Mouse (Mus musculus): ENCODE data around the gene Rnf141. TPM values are rescaled to one million over a fixed set of nuclear protein-coding genes. Genes with fewer than 3 reads are reported as not detected.
A peak's percentile ranks its signal among the peaks of the same experiment; 100 is the strongest.

Gene Rnf141
- polyA plus RNA-seq, 1 experiment from 2014 or later, result 27.0 TPM

DNA sequence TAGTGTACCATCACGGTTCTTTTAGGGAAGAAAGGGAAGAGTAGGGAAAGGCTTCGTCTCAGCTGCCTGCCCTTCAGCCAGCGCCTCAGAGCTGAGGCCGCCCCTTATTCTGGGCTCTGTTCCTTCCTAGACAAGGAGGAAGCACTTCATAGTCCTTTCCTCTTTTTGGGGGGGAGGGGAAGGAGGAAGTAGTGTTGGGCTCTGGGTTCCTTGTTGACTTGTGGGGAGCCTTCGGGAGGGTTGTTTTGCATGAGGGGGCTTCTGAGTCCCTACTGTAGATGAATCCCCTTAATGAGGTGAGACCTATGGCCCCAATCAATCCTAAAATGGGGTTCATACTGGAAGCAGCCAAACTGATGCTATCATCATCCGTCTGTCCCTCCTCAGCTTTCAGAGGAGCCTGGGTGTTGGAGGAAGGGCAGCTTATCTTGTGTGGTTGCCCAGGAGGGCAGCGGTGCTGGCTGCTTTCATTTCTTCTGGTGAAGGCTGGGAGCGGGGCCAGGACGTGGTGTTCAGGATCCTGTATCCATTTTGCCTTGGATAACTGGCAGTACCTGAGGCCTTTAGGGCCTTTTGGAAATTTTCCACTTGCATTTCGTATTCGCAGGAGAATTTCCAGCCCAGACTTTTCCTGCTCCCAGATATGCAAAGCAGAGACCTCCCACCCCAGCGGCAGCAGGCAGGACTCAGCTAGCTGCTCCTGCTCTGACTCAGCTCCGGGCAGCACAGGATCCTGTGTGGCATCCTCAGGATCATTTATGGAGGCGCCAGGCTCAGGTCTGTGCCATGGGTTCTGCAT, 70.9 kb downstream of the Rnf141 start:
- Histone ChIP-seq H3K9ac (replicated peaks) (no peak overlapping the region), H3K27ac (replicated peaks) (no peak overlapping the region), H3K4me2 (replicated peaks) (no peak overlapping the region), H3K27me3 (peaks cover 34% of the 10 kb centered on the region), H3K4me3 (no peak overlapping the region), H3K36me3 (no peaks in the 10 kb centered on the region), H3K9me3 (no peaks in the 10 kb centered on the region), H3K4me1 (peaks cover 15% of the 10 kb centered on the region)
- WGBS, result 54% methylated on average over 14 of the region's 14 CpGs
- no peak for ATAC-seq (ENCODE audit: low FRiP score, low read depth)

DNA sequence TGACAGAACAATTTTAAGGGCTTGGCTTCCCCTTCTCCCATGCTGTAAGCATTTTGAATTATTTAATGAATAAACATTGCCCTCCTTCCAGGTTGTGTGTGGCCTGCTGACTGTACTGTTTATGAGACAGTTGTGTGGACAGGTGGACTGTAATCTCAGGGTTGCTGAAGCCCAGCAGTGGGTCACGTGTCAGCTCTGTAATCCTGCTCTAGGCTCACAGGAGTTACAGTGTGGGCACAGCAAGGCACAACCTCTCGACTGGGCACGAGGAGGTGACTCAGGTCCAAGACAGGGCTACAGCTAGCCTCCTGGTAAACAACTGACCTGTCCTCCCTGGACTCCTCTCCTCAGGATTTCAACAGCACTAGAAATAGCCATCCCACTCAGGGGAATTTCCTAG, 71.9 kb downstream of the Rnf141 start:
- H3K27me3 ChIP-seq, result peaks cover 44% of the 10 kb centered on the region
- H3K4me3 ChIP-seq, result no peak overlapping the region
- ATAC-seq (ENCODE audit: low FRiP score, low read depth), result no peak
- no peak overlapping the region for H3K4me2 ChIP-seq (replicated peaks)
- WGBS, result 81% methylated on average over 3 of the region's 3 CpGs
- no peaks in the 10 kb centered on the region for H3K36me3 ChIP-seq
- H3K4me1 ChIP-seq, result peaks cover 20% of the 10 kb centered on the region
- no peak overlapping the region for H3K9ac ChIP-seq (replicated peaks)
- H3K9me3 ChIP-seq, result no peaks in the 10 kb centered on the region
- no peak overlapping the region for H3K27ac ChIP-seq (replicated peaks)

- 94% methylated on average over 4 of the region's 4 CpGs for WGBS
- H3K9me3 ChIP-seq, result no peaks in the 10 kb centered on the region
Measured at GRCm38 (mm10) chr7:110770949-110771348, 73.3 kb downstream of the Rnf141 start.

DNA sequence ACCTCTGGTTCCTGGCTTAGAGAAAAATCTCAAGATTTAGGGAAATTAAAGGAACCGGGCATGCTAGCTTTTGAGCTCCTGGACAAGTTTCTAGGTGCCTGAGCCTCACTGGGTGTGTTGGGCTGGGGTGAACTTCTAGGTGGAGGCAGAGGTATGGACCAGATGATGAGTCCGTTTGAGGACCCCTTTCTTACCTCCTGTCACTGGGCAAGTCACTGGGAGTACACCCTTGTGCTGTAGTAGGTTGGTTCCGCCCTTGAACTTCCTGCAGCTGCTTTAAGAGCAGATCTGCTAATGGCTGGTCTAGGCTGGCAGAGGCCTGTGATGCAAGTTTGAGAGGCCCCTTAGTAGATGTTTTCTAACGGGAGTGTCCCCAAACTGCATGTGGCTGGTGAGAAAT, 75.2 kb downstream of the Rnf141 start:
- Histone ChIP-seq H3K9ac (replicated peaks) (peak overlapping the region; percentile 70; the same call in 1 of the 2 replicates), H3K27ac (replicated peaks) (no peak overlapping the region), H3K27me3 (peaks cover 44% of the 10 kb centered on the region), H3K4me3 (peak overlapping the region; percentile 59), H3K4me1 (peaks cover 20% of the 10 kb centered on the region), H3K36me3 (no peaks in the 10 kb centered on the region), H3K9me3 (no peaks in the 10 kb centered on the region), H3K4me2 (replicated peaks) (peak overlapping the region; percentile 97)
- 41% methylated on average over 4 of the region's 4 CpGs for WGBS
- ATAC-seq (ENCODE audit: low FRiP score, low read depth), result no peak

More at GRCm38 (mm10) chr7:110770949-110771348, 73.3 kb downstream of the Rnf141 start:
- H3K27ac ChIP-seq (replicated peaks), result no peak overlapping the region
- peaks cover 44% of the 10 kb centered on the region for H3K27me3 ChIP-seq
- ATAC-seq (ENCODE audit: low FRiP score, low read depth), result no peak
- no peaks in the 10 kb centered on the region for H3K36me3 ChIP-seq
- H3K4me2 ChIP-seq (replicated peaks), result no peak overlapping the region
- peaks cover 20% of the 10 kb centered on the region for H3K4me1 ChIP-seq
- H3K4me3 ChIP-seq, result no peak overlapping the region
- H3K9ac ChIP-seq (replicated peaks), result no peak overlapping the region

DNA sequence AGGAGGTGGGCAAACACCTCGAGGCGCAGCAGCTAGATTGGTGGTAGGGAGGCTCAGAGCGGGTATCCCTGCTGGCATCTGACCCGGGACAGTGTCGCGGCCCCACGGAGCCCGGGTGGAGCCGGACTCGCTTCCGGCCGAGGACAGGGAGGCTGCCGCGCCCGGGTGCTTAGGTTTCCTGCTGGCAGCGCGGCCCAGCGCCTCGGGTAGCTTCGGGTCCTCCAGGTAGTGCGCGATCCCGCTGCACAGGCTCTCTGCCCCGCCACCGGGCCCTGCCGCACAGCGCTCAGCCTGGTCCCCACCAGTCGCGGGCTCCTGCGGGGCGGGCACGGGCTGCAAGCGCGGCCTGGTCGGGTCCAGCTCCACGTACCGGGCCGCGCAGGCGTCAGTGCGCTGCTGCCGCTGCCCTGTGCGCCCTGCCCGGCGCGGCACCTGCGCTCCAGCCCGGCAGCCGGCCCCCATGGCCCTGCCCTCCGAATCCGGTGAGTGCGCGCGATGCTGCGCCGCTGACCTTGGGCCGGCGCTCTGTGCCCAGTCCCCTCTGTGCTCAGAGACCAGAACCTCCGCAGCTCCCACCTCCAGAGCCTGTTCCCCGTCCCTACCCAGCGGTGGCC, 75.7 kb downstream of the Rnf141 start:
- Histone ChIP-seq H3K4me3 (peak overlapping the region; percentile 59), H3K4me1 (peaks cover 14% of the 10 kb centered on the region), H3K4me2 (replicated peaks) (peak overlapping the region; percentile 97), H3K27ac (replicated peaks) (no peak overlapping the region), H3K36me3 (no peaks in the 10 kb centered on the region), H3K27me3 (peaks cover 44% of the 10 kb centered on the region), H3K9me3 (no peaks in the 10 kb centered on the region), H3K9ac (replicated peaks) (peak overlapping the region; percentile 70)
- WGBS, result under 1% methylated on average over 59 of the region's 61 CpGs
- ATAC-seq (ENCODE audit: low FRiP score, low read depth), result peak; percentile 60

DNA sequence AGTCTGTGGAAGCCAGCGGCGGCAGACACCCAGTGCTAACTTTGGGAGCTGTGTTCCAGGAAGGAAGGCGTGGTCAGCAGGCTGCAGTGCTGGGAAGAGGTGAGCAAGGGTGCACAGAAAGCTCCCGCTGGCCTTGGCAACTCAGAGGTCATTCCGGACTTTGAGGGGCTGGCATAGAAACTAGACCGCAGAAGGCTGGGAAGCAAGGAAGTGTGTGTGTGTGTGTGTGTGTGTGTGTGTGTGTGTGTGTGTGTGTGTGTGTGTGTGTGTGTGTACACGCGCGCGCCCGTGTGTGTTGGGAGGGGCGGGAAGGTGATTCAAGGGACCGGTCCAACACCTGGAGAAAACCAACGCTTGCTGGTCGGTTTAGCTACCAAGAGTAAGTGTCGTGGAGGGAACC, 76.3 kb downstream of the Rnf141 start, which contains the start of gene Ampd3:
Gene Ampd3, plus strand, starts transcription at position 206 of the 400 bp plus-strand sequence.
- peak within 1 kb of the TSS; percentile 97 for H3K4me2 ChIP-seq (replicated peaks)

GRCm38 (mm10) chr7:110762605-110763180, 81.6 kb downstream of the Rnf141 start:
- no peaks in the 10 kb centered on the region for H3K36me3 ChIP-seq
- H3K4me2 ChIP-seq (replicated peaks), result no peak overlapping the region
- H3K27me3 ChIP-seq, result peaks cover 3% of the 10 kb centered on the region; the same call in 1 of the 2 replicates
- H3K9ac ChIP-seq (replicated peaks), result no peak overlapping the region
- no peak overlapping the region for H3K27ac ChIP-seq (replicated peaks)
- H3K4me1 ChIP-seq, result no peaks in the 10 kb centered on the region
- no peak overlapping the region for H3K4me3 ChIP-seq
- no peak for ATAC-seq (ENCODE audit: low FRiP score, low read depth)
- H3K9me3 ChIP-seq, result no peaks in the 10 kb centered on the region
- 72% methylated on average over 5 of the region's 5 CpGs for WGBS

More for the DNA sequence above, 76.3 kb downstream of the Rnf141 start, which contains the start of gene Ampd3:
- Histone ChIP-seq H3K4me3 (peak within 1 kb of the TSS; percentile 59), H3K4me1 (peaks cover 12% of the 10 kb centered on the region), H3K27me3 (peaks cover 44% of the 10 kb centered on the region), H3K27ac (replicated peaks) (no peak within 1 kb of the TSS), H3K9ac (replicated peaks) (peak within 1 kb of the TSS; percentile 70), H3K9me3 (no peaks in the 10 kb centered on the region), H3K36me3 (no peaks in the 10 kb centered on the region)
- WGBS, result 12% methylated on average over 15 of the region's 16 CpGs
- ATAC-seq (ENCODE audit: low FRiP score, low read depth), result no peak

DNA sequence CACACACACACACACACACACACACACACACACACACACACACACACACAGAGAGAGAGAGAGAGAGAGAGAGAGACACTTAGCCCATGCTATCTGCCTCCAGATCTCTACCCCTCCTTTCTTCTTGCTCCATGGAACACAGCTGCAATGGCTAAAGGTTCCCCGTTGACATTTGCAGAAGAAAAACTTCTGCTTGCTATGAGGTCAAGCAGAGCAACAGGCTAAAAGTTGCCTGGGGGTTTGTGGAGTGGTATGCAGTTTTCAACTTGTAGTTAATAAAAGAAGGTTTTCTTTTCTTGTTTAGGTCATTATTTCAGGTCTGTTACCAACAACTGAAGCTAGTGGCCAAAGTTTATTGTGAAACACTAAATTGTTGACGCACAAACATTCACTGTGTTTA, 87.8 kb downstream of the Rnf141 start:
- no peaks in the 10 kb centered on the region for H3K4me1 ChIP-seq
- H3K27ac ChIP-seq (replicated peaks), result no peak overlapping the region
- no peak overlapping the region for H3K9ac ChIP-seq (replicated peaks)
- WGBS, result 63% methylated on average over 2 of the region's 2 CpGs
- H3K27me3 ChIP-seq, result no peaks in the 10 kb centered on the region
- H3K4me2 ChIP-seq (replicated peaks), result no peak overlapping the region
- no peaks in the 10 kb centered on the region for H3K9me3 ChIP-seq
- H3K4me3 ChIP-seq, result no peak overlapping the region
- no peak for ATAC-seq (ENCODE audit: low FRiP score, low read depth)
- H3K36me3 ChIP-seq, result no peaks in the 10 kb centered on the region

DNA sequence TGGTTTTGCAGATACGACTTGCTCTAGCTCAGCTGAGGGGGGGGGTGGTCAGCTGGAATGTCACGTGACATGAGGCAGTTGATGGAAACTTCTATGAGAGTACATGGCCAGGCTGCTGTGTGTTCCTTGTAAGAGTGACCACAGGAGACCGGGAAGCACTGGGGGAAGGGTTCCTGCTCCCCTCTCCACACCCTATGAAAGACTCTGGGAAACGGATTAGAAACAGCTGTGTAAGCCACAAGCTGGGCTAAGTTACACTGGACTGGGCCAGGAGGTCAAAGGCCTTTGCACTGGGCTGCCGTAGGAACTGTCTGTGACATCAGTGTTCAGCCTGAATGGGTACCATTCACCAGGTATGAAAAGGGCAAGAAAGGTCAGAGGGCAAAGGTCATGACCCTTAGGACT, 90.3 kb downstream of the Rnf141 start:
- WGBS, result 19% methylated on average over 5 of the region's 5 CpGs

DNA sequence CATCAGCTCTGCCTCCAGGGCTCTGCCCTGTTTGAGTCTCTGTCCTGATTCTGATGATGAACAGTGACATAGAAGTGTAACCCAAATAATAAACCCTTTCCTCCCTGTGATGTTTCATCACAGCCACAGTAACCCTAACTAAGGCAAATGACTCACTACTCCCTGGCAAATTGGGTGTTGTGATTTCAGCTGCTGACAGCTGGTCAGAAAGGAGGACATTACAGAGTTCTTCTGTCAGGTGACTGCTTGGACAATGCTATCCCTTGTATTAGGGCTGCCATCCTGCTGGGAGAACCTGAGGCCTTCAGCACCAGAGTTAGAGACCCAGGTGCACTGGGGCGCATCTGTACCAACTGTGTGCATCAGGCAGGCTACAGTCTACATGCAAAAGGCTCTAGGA, 90.9 kb downstream of the Rnf141 start:
- no peaks in the 10 kb centered on the region for H3K27me3 ChIP-seq
- ATAC-seq (ENCODE audit: low FRiP score, low read depth), result no peak
- H3K9me3 ChIP-seq, result no peaks in the 10 kb centered on the region
- no peak overlapping the region for H3K27ac ChIP-seq (replicated peaks)
- 69% methylated on average over 1 of the region's 1 CpGs for WGBS
- no peak overlapping the region for H3K4me3 ChIP-seq
- no peaks in the 10 kb centered on the region for H3K4me1 ChIP-seq
- no peaks in the 10 kb centered on the region for H3K36me3 ChIP-seq
- no peak overlapping the region for H3K4me2 ChIP-seq (replicated peaks)
- no peak overlapping the region for H3K9ac ChIP-seq (replicated peaks)

More for the DNA sequence above, 90.3 kb downstream of the Rnf141 start:
- no peak for ATAC-seq (ENCODE audit: low FRiP score, low read depth)
- Histone ChIP-seq H3K27me3 (no peaks in the 10 kb centered on the region), H3K4me1 (no peaks in the 10 kb centered on the region), H3K9me3 (no peaks in the 10 kb centered on the region), H3K4me2 (replicated peaks) (no peak overlapping the region), H3K4me3 (no peak overlapping the region), H3K9ac (replicated peaks) (no peak overlapping the region), H3K36me3 (no peaks in the 10 kb centered on the region), H3K27ac (replicated peaks) (no peak overlapping the region)

GRCm38 (mm10) chr7:110751634-110752033, 92.6 kb downstream of the Rnf141 start:
- WGBS, result 89% methylated on average over 1 of the region's 1 CpGs
- no peak for ATAC-seq (ENCODE audit: low FRiP score, low read depth)

GRCm38 (mm10) chr7:110750834-110751233, 93.4 kb downstream of the Rnf141 start:
- Histone ChIP-seq H3K9me3 (no peaks in the 10 kb centered on the region), H3K4me1 (no peaks in the 10 kb centered on the region), H3K4me2 (replicated peaks) (no peak overlapping the region), H3K27ac (replicated peaks) (no peak overlapping the region), H3K4me3 (no peak overlapping the region), H3K36me3 (no peaks in the 10 kb centered on the region), H3K9ac (replicated peaks) (no peak overlapping the region), H3K27me3 (no peaks in the 10 kb centered on the region)
- WGBS, result 47% methylated on average over 4 of the region's 4 CpGs
- ATAC-seq (ENCODE audit: low FRiP score, low read depth), result no peak

More at GRCm38 (mm10) chr7:110751634-110752033, 92.6 kb downstream of the Rnf141 start:
- Histone ChIP-seq H3K9me3 (no peaks in the 10 kb centered on the region), H3K27me3 (no peaks in the 10 kb centered on the region), H3K4me1 (no peaks in the 10 kb centered on the region), H3K36me3 (no peaks in the 10 kb centered on the region), H3K27ac (replicated peaks) (no peak overlapping the region), H3K4me3 (no peak overlapping the region), H3K4me2 (replicated peaks) (no peak overlapping the region), H3K9ac (replicated peaks) (no peak overlapping the region)

Data from midbrain, embryonic 12.5 days (tissue).